Mouse (Mus musculus) brain, embryonic 18.5 days (tissue): ENCODE results near the gene Dmrt1.

Experiments used
- DNase-seq: peaks from one replicate; pipeline ENCODE4 v3.0.0-alpha.2; 2012; ENCODE audit warnings: low read depth, low spot score

The Dmrt1 gene

DNA sequence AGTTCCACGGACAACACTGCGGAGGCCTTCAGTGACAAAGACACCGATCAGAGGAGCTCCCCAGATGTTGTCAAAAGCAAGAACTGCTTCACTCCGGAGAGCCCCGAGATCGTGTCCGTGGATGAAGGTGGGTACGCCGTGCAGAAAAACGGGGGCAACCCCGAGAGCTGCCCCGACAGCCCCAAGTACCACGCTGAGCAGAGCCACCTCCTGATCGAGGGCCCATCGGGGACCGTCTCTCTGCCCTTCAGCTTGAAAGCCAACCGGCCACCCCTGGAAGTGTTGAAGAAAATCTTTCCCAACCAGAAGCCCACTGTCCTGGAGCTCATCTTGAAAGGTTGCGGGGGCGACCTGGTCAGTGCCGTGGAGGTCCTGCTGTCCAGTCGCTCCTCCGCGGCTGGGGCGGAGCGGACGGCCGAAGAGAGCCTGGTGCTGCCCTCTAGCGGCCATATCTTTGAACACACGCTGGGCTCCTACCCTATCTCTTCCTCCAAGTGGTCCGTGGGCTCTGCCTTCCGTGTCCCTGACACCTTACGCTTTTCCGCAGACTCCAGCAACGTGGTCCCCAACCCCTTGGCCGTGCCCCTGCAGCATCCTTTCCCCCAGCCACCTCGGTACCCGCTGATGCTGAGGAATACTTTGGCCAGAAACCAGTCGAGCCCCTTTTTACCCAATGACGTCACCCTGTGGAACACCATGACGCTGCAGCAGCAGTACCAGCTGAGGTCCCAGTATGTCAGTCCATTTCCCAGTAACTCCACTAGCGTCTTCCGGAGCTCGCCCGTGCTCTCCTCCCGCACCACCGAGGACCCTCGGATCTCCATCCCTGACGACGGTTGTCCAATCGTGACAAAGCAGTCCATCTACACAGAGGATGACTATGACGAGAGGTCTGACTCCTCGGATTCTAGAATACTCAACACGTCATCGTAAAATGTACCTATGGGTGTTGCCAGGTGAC, 117.2 kb downstream of the Dmrt1 start:
- no peak for DNase-seq

DNA sequence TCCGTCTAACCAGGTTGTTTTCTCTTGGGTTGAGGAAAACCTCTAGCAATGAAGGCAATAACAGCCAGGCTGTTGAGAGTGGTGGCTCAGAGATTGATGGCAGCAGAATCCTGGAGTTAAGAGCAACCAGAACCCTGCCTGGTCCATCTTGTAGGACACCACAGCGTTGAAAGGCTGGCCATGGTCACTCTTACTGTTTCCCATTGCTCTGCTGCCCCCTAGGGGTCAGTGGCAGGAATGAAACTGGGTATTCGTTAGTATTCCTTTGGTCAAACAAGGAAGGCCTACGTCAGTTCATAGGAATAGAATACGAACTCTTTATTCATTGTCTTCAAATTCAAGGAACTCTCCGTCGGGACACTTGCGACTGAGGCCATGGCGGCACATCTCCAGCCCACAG, 123.1 kb downstream of the Dmrt1 start:
- DNase-seq, result no peak

DNA sequence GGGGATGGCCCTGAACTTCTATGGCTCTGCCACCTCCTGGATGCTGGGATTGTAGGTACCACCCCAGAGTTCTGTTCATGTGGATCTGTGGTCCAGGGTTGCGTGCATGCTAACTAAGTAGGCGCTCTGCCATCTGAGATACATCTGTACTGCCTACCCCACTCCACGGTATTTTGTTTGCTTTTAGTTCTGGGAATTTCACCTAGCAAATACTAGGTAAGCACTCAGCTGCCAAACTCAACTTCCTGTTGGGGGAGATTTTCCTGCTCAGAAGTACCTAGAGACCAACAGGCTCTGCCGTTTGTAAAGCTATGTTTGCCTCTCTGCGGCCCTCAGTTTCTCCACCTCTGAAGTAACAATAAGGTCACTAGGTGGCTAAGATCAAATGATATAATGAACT, 129.7 kb downstream of the Dmrt1 start:
- DNase-seq, result no peak

DNA sequence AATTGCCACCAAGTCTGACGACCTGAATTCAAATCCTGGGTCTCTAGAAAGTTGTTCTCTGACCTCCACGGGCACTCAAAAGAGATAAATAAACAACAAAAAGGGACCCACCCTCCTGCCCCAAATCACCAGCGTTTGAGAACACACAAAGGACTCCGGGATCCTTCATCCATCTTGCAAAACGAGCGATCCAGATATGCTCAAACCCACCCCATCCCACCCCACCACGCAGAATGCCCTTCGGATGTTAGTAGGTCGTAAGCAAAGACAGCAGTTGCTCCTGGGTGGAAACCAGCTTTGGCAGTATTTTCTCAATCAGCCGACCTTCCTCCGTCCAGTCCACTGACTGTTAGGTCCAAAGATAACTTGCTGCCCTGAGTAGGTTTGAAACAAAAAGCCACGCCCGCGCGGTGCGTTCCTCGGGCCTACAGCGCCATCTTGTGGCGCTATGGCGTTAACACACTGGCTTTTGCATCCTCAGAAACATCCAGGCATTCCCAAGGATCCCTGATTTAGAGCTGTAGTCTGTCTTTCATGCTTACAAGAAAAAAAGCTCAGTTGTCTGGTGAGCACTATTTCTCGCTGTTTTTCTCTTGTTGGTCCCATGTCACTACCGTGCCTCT, 130.3 kb downstream of the Dmrt1 start:
- DNase-seq, result peak; percentile 69

DNA sequence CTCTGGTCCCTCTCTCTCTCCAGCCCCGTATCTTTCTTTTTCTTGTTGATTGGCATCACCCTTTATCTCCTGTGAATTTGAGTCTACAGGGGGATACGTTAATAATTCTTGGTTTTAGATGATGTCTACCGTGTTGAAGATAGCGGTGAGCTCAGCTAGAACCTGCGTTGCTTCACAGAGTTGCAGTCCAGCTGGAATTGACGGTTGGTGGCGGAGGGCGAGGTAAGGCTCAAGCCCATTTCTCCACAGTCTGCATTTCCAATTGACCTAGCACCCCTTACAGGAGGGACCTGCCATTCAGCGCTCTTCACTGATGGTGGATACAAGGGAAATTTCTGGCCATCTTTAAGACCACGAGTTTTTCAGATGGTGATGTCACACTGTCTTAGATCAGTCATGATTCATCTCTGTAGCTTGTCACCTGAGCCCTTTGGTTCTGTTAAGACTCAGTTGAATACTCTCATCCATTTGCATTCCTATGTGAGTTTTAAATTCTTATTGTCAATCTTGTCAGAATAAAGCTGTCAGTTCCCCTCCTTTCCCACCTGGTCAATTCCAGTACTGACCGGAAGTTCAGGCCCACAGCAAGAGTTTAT, 133.4 kb downstream of the Dmrt1 start:
- DNase-seq, result no peak

DNA sequence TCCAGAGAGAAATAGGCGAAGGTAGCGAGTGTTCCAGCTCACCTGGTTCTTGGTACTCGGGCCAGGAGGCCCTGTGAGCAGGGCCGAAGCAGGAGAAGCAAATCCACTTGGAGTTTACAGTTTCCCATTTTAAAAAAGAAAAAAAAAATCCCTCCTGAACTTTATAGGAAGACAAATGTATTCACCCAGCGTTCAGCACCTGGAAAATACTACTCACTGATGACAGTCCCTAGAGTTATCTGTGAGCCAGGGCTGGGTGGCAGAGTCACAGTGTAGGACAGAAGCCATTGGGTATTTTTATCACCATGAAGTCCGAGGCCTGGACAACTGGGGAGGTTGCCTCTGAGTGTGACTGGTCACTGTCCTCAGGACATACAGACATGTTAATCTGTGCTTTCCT, 136.4 kb downstream of the Dmrt1 start:
- no peak for DNase-seq

DNA sequence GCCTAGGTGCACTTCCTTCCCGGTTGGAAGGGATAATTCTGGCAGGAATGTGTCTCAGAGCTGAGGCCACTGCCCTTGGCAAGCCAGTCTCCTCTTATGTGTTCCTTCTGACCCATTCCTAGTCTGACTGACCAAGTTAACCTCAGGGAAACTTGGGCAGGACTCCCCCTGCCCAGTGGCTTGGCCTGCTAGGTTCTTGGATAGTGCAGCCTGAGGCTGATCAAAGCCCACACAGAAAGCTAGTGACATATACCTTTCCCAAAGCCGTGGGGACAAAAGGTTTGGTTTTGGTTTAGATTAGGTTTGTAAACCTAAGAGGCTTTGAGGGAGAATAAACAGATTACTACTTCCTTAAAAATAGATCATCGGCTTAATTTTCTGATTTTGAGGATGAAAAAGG, 141.7 kb downstream of the Dmrt1 start:
- no peak for DNase-seq

DNA sequence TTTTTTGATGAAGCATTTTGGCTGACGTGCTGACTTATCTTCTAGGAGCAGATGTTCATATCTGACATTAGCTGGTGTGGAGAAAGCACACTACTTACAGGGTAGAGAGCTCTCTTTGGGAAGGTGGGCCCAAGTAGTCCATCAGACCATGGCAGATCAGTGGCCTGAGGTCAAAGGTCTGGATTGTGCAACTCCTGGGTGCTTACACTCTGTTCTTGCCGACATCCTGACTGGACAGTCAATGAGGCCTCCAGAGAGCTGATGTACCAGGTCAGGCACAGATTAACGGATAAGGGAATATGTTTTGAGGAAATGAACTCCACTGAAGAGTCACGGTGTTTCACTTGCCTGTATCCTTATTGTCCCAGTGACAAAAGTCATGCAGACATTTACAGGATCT, 143.3 kb downstream of the Dmrt1 start:
- no peak for DNase-seq

DNA sequence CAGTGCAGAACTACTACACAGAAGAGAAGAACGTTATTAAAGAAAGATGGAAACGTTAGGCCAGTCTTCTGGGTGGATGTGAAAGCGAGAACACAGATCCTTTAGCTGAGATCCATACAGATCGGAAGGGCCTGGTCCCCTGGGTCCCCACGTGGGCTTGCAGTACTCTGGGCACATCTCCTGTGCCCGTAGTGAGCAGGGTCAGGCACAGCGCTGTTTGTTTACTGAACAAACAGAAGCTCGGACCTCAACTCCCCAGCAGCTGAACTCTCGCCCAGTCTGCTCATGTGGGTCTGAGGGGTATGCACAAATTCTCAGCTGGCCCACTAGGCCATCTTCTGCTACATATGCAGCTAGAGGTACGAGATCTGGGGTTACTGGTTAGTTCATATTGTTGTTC, 145.1 kb downstream of the Dmrt1 start:
- no peak for DNase-seq

DNA sequence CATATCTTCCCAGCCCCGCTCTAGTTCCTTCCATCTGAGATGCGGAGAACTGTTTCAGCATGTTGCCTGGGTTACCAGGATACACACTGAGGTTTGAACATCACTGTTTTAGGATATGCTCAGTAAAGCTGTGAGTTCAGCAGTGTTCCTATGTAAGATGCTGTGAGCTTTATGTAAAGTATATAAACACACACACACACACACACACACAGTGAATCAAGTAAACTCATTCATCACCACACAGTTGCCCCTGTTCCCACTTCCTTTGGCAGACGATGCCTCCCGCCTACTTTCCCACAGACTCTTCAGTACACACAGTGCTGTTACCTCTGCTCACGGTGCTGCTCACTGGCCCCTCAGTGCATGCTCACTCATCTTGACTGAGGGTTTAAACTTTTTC, 147.1 kb downstream of the Dmrt1 start:
- no peak for DNase-seq
